Mouse (Mus musculus) MEL (cell line): ENCODE data around the gene Fgd4. TPM values are rescaled to one million over a fixed set of nuclear protein-coding genes. Genes with fewer than 3 reads are reported as not detected.

Experiments used
- DNase-seq: peaks from one replicate; pipeline ENCODE4 v3.0.0; 2011; ENCODE audit warnings: low read depth, low spot score
- H3K27ac ChIP-seq: 2 replicates; pipeline ENCODE4 v1.5.1; 2012; ENCODE audit warnings: low read depth, mild to moderate bottlenecking, control low read depth, low read length, moderate library complexity; ENCODE audit not compliant: control insufficient read depth
- H3K27me3 ChIP-seq, 2 experiments: fragments of 150-350 bp in 1 of 2; sonication (generic) in 1 of 2; 2 replicates each; pipeline ENCODE4 v1.6.1; 2012; ENCODE audit warnings: low read length in 2 of 2, mild to moderate bottlenecking in 2 of 2, improper control_type of control experiment in 1 of 2, moderate library complexity in 1 of 2; ENCODE audit not compliant: insufficient read depth in 2 of 2, control insufficient read depth in 1 of 2
- H3K36me3 ChIP-seq, 2 experiments: 2 replicates each; pipeline ENCODE4 v1.6.1; 2012 to 2014; ENCODE audit warnings: low read length in 2 of 2, improper control_type of control experiment in 1 of 2, inconsistent platforms in 1 of 2, mild to moderate bottlenecking in 1 of 2; ENCODE audit not compliant: insufficient read depth in 2 of 2, control insufficient read depth in 1 of 2
- H3K4me1 ChIP-seq, 2 experiments: fragments of 150-350 bp in 1 of 2; sonication (generic) in 1 of 2; 2 replicates each; pipeline ENCODE4 v1.6.1; 2012; ENCODE audit warnings: low read length in 2 of 2, improper control_type of control experiment in 1 of 2, mild to moderate bottlenecking in 1 of 2; ENCODE audit not compliant: insufficient read depth in 2 of 2, control insufficient read depth in 1 of 2
- H3K4me3 ChIP-seq, 2 experiments: fragments of 150-350 bp in 1 of 2; sonication (generic) in 1 of 2; 2 replicates each; pipeline ENCODE4 v1.5.1; 2012; ENCODE audit warnings: low read depth in 2 of 2, low read length in 2 of 2, mild to moderate bottlenecking in 2 of 2, moderate library complexity in 2 of 2, control low read depth in 1 of 2, improper control_type of control experiment in 1 of 2; ENCODE audit not compliant: control insufficient read depth in 1 of 2, insufficient read depth in 1 of 2
- H3K79me2 ChIP-seq: 2 replicates; pipeline ENCODE4 v1.6.1; 2012; ENCODE audit warnings: mild to moderate bottlenecking, low read length, moderate library complexity; ENCODE audit not compliant: control insufficient read depth, poor library complexity, insufficient read depth
- H3K9ac ChIP-seq: 2 replicates; pipeline ENCODE4 v1.6.1; 2012; ENCODE audit warnings: low read depth, mild to moderate bottlenecking, control low read depth, low read length, moderate library complexity; ENCODE audit not compliant: control insufficient read depth, poor library complexity, severe bottlenecking
- H3K9me3 ChIP-seq: fragments of 150-350 bp; sonication (generic); replicated peaks from 2 replicates; pipeline ENCODE4 v1.6.1; 2012; ENCODE audit warnings: mild to moderate bottlenecking, low read length, improper control_type of control experiment, moderate library complexity; ENCODE audit not compliant: insufficient read depth
- BHLHE40 ChIP-seq: IDR thresholded peaks from 2 replicates; pipeline ENCODE4 v1.6.1; 2012; ENCODE audit warnings: low read depth, mild to moderate bottlenecking, inconsistent platforms, low read length, improper control_type of control experiment, borderline replicate concordance
- CHD1 ChIP-seq: IDR thresholded peaks from 2 replicates; pipeline ENCODE4 v1.6.1; 2012; ENCODE audit warnings: low read depth, mild to moderate bottlenecking, inconsistent platforms, low read length, improper control_type of control experiment
- CTCF ChIP-seq, 3 experiments: IDR thresholded peaks in 2 of 3; conservative IDR thresholded peaks in 1 of 3; 2 replicates each; pipeline ENCODE4 v1.5.1; 2011 to 2012; ENCODE audit warnings: low read length in 3 of 3, low read depth in 2 of 3, mild to moderate bottlenecking in 2 of 3, improper control_type of control experiment in 1 of 3, inconsistent platforms in 1 of 3, mixed read lengths in 1 of 3, moderate library complexity in 1 of 3; ENCODE audit not compliant: control insufficient read depth in 1 of 3, insufficient read depth in 1 of 3, poor library complexity in 1 of 3, severe bottlenecking in 1 of 3
- ELF1 ChIP-seq: IDR thresholded peaks from 2 replicates; pipeline ENCODE4 v1.6.1; 2014; ENCODE audit warnings: low read depth, mild to moderate bottlenecking, inconsistent platforms, low read length, improper control_type of control experiment, moderate library complexity
- ETS1 ChIP-seq: IDR thresholded peaks from 2 replicates; pipeline ENCODE4 v1.6.1; 2012; ENCODE audit warnings: low read depth, mild to moderate bottlenecking, inconsistent platforms, low read length, improper control_type of control experiment, moderate library complexity
- GABPA ChIP-seq: IDR thresholded peaks from 2 replicates; pipeline ENCODE4 v1.6.1; 2012; ENCODE audit warnings: low read depth, mild to moderate bottlenecking, inconsistent platforms, low read length, improper control_type of control experiment, moderate library complexity
- HCFC1 ChIP-seq: IDR thresholded peaks from 2 replicates; pipeline ENCODE4 v1.6.1; 2012; ENCODE audit warnings: low read depth, mild to moderate bottlenecking, inconsistent platforms, low read length, improper control_type of control experiment, moderate library complexity
- MAFK ChIP-seq: IDR thresholded peaks from 2 replicates; pipeline ENCODE4 v1.6.1; 2011; ENCODE audit warnings: low read depth, mild to moderate bottlenecking, low read length, improper control_type of control experiment, borderline replicate concordance
- MAZ ChIP-seq: IDR thresholded peaks from 2 replicates; pipeline ENCODE4 v1.6.1; 2012; ENCODE audit warnings: low read depth, mild to moderate bottlenecking, inconsistent platforms, low read length, improper control_type of control experiment
- MXI1 ChIP-seq: IDR thresholded peaks from 2 replicates; pipeline ENCODE4 v1.6.1; 2011; ENCODE audit warnings: mild to moderate bottlenecking, low read depth, low read length, improper control_type of control experiment
- NELFE ChIP-seq: IDR thresholded peaks from 2 replicates; pipeline ENCODE4 v1.6.1; 2011; ENCODE audit warnings: low read depth, low read length, improper control_type of control experiment
- POLR2A ChIP-seq, 2 experiments: IDR thresholded peaks; 2 replicates each; pipeline ENCODE4 v1.6.1; 2011 to 2012; ENCODE audit warnings: low read length in 2 of 2, mild to moderate bottlenecking in 2 of 2, control low read depth in 1 of 2, improper control_type of control experiment in 1 of 2, low read depth in 1 of 2, moderate library complexity in 1 of 2; ENCODE audit not compliant: control insufficient read depth in 1 of 2, insufficient read depth in 1 of 2, poor library complexity in 1 of 2
- POLR2AphosphoS5 ChIP-seq: IDR thresholded peaks from 2 replicates; pipeline ENCODE4 v1.6.1; 2012; ENCODE audit warnings: low read depth, borderline replicate concordance, mild to moderate bottlenecking, inconsistent platforms, low read length, moderate library complexity, mixed read lengths
- RAD21 ChIP-seq: IDR thresholded peaks from 2 replicates; pipeline ENCODE4 v1.6.1; 2011; ENCODE audit warnings: mild to moderate bottlenecking, low read depth, low read length, improper control_type of control experiment
- RCOR1 ChIP-seq: IDR thresholded peaks from 2 replicates; pipeline ENCODE4 v1.6.1; 2012; ENCODE audit warnings: low read depth, mild to moderate bottlenecking, inconsistent platforms, low read length, improper control_type of control experiment
- SIN3A ChIP-seq: IDR thresholded peaks from 2 replicates; pipeline ENCODE4 v1.6.1; 2012; ENCODE audit warnings: low read length, improper control_type of control experiment, inconsistent platforms
- TAL1 ChIP-seq: IDR thresholded peaks from 2 replicates; pipeline ENCODE4 v1.6.1; 2012; ENCODE audit warnings: mild to moderate bottlenecking, inconsistent platforms, low read length, moderate library complexity, mixed read lengths
- polyA plus RNA-seq, 2 experiments: library from polyadenylated mRNA; stranded (reverse) in 1 of 2; unstranded in 1 of 2; fragments of >175 nt in 1 of 2; fragments of >200 nt in 1 of 2; gene quantifications; 2 replicates each; pipeline versions ENCODE4 v1.2.1 to v1.2.4; 2012; ENCODE audit warnings: low replicate concordance in 2 of 2, low read depth in 1 of 2; ENCODE audit not compliant: insufficient read length in 2 of 2, insufficient read depth in 1 of 2, missing spikeins in 1 of 2
- total RNA-seq: library from RNA; depleted of rRNA; stranded (reverse); fragments of 300-350 nt; gene quantifications from 2 replicates; pipeline ENCODE4 v1.2.3, GENCODE M21; 2012

The Fgd4 gene
- total and polyA plus RNA-seq, 3 experiments, result 0.03 to 10.0 TPM; not detected in 1

DNA sequence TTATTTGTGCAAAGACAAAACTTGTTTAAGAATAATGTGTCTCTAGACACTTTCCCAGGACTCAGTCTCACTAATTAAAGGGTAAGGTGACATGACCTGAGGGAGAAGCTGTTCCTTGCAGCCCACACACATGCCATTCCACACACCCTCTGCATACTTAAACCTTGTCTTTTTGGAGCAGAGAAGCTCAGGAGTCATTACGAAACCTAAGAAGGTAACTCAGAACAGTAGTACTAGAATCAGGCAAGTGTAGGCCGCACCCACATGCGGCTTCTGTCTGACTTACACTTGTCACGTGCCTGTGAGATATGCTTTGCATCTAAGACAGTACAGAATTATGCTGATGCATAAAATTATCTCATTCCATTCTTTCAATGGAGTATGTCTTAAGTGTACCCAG lies 42.6 kb downstream of the Fgd4 start:
- no peak for TF ChIP-seq MAFK
- TF ChIP-seq HCFC1, result no peak
- DNase-seq, result no peak
- H3K27me3 ChIP-seq, result no peaks in the 10 kb centered on the region; a peak in 2 of 4 replicates
- H3K79me2 ChIP-seq, result no peaks in the 10 kb centered on the region
- H3K4me1 ChIP-seq, result no peaks in the 10 kb centered on the region
- H3K27ac ChIP-seq, result no peak overlapping the region
- H3K9ac ChIP-seq, result no peak overlapping the region
- H3K36me3 ChIP-seq, result no peaks in the 10 kb centered on the region
- no peaks in the 10 kb centered on the region for H3K9me3 ChIP-seq
- H3K4me3 ChIP-seq, result no peak overlapping the region

GRCm38 (mm10) chr16:16554098-16554497 lies 46.3 kb downstream of the Fgd4 start:
- H3K79me2 ChIP-seq, result no peaks in the 10 kb centered on the region
- no peak overlapping the region for H3K27ac ChIP-seq
- no peaks in the 10 kb centered on the region for H3K4me1 ChIP-seq
- no peaks in the 10 kb centered on the region for H3K9me3 ChIP-seq
- no peaks in the 10 kb centered on the region; a peak in 2 of 4 replicates for H3K27me3 ChIP-seq
- no peaks in the 10 kb centered on the region for H3K36me3 ChIP-seq
- no peak overlapping the region for H3K4me3 ChIP-seq
- TF ChIP-seq BHLHE40 (no peak), MAZ (no peak), RAD21 (no peak), ELF1 (no peak), TAL1 (no peak), POLR2A (IDR thresholded peaks at IDR 0.05; ENCODE audit: control insufficient read depth in 1 of 2, insufficient read depth in 1 of 2, low read depth in 1 of 2, low read length in 2 of 2, poor library complexity in 1 of 2) (no peak), POLR2AphosphoS5 (no peak), MXI1 (no peak), CTCF (IDR thresholded peaks at IDR 0.05 in 2 of 3, conservative IDR thresholded peaks at IDR 0.05 in 1 of 3; ENCODE audit: control insufficient read depth in 1 of 3, insufficient read depth in 1 of 3, low read depth in 2 of 3, low read length in 3 of 3, poor library complexity in 1 of 3, severe bottlenecking in 1 of 3) (no peak), RCOR1 (no peak), CHD1 (no peak), NELFE (no peak)
- TF ChIP-seq, all 39 proteins: peak for 0
- DNase-seq, result no peak
- H3K9ac ChIP-seq, result no peak overlapping the region

GRCm38 (mm10) chr16:16552197-16552596 lies 48.2 kb downstream of the Fgd4 start:
- TF ChIP-seq CTCF (IDR thresholded peaks at IDR 0.05 in 2 of 3, conservative IDR thresholded peaks at IDR 0.05 in 1 of 3; ENCODE audit: control insufficient read depth in 1 of 3, insufficient read depth in 1 of 3, low read depth in 2 of 3, low read length in 3 of 3, poor library complexity in 1 of 3, severe bottlenecking in 1 of 3) (no peak), GABPA (no peak), ETS1 (no peak), SIN3A (no peak), NELFE (no peak)
- no peaks in the 10 kb centered on the region for H3K79me2 ChIP-seq
- H3K27ac ChIP-seq, result no peak overlapping the region
- H3K4me1 ChIP-seq, result no peaks in the 10 kb centered on the region
- no peaks in the 10 kb centered on the region for H3K27me3 ChIP-seq
- H3K4me3 ChIP-seq, result no peak overlapping the region
- H3K36me3 ChIP-seq, result no peaks in the 10 kb centered on the region
- DNase-seq, result no peak
- H3K9me3 ChIP-seq, result no peaks in the 10 kb centered on the region
- no peak overlapping the region for H3K9ac ChIP-seq
